Mouse (Mus musculus): ENCODE results near the gene Gmfg.

Gene Gmfg

DNA sequence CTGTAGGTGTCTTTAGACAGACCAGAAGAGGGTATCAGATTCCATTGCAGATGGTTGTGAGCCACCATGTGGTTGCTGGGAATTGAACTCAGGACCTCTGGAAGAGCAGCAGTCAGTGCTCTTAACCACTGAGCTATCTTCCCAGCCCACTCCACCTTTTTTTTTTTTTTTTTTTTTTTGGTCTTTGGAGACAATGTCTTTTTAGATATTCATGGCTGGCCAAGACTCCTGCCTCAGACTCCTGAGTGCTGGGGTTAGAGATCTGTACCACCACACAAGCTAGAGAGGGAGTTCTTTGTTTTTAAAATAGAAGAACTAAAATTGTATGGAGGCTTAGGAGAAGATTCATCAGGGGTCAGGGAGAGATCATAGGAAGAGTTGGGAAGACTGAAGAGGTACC lies 717 bp downstream of the Gmfg start:
- in situ Hi-C loops (cut with MboI, MseI): no loop called here

DNA sequence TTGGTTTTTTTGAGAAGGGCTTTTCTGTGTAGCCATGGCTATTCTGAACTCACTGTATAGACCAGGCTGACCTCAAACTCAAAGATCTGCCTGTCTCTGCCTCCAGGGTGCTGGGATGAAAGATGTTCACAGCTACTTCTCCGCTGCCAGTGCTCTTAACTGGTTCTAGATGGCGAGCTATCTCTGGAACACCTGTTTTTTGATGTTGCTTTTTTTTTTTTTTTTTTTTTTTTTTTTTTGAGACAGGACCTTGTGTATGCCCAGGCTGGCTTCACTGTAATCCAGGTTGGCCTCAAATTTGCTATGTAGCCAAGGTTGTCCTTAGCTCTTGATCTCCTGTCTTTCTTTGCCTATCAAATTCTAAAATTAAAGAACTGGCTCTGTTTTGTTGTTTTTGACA lies 1.5 kb downstream of the Gmfg start:
- in situ Hi-C loops (cut with MboI, MseI): no loop called here

DNA sequence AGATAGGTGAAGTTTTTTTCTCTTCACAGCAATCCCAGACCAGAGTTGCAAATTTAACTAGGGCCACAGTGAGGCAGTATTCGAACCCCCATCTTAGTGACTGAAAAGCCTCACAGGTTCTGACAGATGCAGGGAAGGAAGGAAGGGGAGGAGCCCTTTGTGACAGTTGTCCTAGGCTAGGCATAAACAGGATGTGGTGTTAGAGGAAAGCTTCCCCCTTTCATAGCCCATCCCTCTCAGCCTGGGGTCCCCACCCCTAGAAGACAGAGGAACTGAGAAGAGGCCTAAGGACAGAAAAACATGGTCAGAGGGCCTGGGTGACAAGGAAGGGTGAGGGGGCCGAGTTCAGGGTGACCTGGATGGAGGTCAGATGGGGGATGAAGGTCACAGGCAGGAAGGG lies 3.5 kb downstream of the Gmfg start:
- in situ Hi-C loops (cut with MboI, MseI): no loop called here

DNA sequence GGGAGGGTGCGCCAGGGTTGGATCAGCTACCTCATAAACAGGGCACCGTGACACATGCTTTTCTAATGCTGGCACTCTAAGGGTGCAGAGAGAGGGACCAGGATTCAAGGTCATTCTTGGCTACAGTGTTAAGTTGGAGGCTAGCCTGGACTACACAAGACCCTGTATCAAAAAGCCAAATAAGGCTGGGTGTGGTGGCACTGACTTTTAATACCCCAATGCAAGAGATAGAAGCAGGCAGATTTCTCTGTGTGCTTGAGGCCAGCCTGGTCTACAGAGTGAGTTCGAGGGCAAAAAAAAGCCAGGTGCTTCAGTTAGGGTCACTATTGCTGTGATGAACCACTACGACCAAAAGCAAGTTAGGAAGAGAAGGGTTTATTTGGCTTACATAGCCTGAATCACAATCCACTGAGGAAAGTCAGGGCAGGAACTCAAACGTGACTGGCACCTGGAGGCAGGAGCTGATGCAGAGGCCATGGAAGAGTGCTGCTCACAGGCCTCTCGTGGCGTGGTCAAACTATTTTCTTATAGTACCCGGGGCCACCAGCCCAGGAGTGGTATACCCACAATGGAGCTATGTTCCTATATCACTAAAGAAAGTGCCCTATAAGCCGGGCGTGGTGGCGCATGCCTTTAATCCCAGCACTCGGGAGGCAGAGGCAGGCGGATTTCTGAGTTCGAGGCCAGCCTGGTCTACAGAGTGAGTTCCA lies 4.7 kb downstream of the Gmfg start:
- in situ Hi-C loops (cut with MboI, MseI): no loop called here

- in situ Hi-C loops (cut with MboI, MseI): no loop called here
Measured at GRCm38 (mm10) chr7:28442688-28443087, 5.4 kb downstream of the Gmfg start.

GRCm38 (mm10) chr7:28444344-28444974 lies 7.2 kb downstream of the Gmfg start:
- in situ Hi-C loops (cut with MboI, MseI): no loop called here

- in situ Hi-C loops (cut with MboI, MseI): no loop called here
Measured at GRCm38 (mm10) chr7:28446446-28446845, 9.2 kb downstream of the Gmfg start.

DNA sequence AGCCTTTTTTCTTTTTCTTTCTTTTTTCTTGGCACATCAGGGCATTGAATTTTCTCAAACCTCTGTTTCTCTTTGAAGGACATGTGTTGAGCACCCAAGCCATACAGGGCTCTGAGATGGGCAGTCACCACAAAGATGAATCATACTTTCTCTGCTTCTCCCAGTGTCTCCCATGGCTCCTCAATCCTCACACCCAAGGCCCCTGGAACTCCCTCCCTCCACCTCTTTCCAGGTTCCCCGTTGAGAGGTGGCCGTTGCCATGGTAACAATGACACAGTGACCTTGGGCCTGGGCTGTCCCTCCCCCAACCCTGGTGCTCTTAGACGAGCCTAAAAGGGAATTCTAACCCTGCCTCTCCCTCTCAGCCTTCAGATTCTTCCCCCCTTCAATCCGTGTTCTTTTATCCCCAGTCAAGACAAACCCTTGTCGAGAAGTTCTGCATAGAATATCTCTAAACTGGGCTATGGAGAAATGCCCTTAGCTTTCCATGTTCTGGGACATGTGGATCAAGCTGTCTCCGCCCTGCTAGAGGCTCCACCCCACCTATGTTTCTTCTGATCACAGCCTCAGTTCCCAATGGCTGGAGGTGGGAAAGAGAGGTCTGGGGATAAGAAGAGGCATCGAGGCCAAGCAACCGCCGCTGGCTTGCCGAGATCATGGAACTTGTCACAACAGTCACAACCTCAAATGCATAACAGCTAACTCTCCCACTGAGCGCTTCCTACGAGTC lies 10.0 kb downstream of the Gmfg start:
- in situ Hi-C loops (cut with MboI, MseI): no loop called here

GRCm38 (mm10) chr7:28447865-28448820 lies 10.9 kb downstream of the Gmfg start:
- in situ Hi-C loops (cut with MboI, MseI): no loop called here

GRCm38 (mm10) chr7:28451531-28452360 lies 14.5 kb downstream of the Gmfg start, which contains the start of gene Lrfn1:
Lrfn1 (plus strand) TSS chr7:28451980.
- in situ Hi-C loops (cut with MboI, MseI): loop anchor here (5.0 kb wide), 2 partner anchors 76 to 141 kb away; no protein-coding TSS in a partner anchor

DNA sequence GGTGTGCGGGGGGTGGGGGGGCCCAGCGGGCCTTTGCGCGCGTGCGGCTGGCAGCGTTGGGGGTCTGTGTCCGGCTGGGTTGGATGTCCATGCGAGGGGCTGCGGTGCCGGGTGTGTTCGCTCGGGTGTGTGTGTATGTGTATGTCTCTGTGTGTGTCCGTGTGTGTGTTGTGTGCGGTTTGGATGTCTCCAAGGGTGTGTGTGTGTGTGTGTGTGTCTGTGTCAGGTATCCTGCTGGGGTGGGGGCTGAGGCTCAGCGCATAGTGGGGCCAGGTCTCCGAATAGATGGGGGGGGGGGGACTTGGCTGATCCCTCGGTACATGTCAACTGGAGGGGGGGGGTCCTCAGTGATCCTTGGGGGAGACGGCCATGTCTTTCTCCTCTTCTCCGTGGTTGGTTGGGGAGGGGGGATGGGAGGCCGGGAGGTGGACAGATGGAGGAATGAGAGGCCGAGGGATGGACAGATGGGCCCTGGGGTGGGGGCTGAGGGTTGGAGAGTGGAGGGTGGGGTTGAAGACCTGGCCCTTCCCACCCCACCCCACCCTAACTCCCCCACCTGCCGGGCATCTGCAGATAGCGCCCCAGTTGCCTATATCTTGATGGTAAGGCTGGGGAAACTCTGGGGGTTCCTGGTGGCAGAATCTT lies 15.2 kb downstream of the Gmfg start:
- in situ Hi-C loops (cut with MboI, MseI): loop anchor here (5.0 kb wide), 2 partner anchors 75 to 140 kb away; no protein-coding TSS in a partner anchor

DNA sequence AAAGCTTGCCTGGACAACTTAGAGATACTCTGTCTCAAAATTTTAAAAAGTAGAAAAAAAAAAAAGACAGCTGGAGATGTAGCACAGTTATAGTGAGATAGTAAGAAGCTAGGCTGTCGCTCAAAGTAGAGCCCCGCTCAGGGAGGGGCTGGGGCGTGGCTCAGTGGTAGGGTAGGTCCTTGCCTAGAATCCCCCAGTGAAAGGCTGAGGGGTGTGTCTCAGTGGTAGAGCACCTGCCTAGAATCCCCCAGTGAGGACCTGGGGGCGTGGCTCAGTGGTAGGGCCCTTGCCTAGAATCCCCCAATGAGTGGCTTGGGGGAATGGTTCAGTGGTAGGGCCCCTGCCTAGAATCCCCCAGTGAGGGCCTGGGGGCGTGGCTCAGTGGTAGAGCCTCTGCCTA lies 23.1 kb downstream of the Gmfg start:
- in situ Hi-C loops (cut with MboI, MseI): no loop called here

- in situ Hi-C loops (cut with MboI, MseI): no loop called here
Measured at GRCm38 (mm10) chr7:28462769-28463168, 25.5 kb downstream of the Gmfg start.

GRCm38 (mm10) chr7:28464416-28465212 lies 27.4 kb downstream of the Gmfg start:
- in situ Hi-C loops (cut with MboI, MseI): no loop called here

DNA sequence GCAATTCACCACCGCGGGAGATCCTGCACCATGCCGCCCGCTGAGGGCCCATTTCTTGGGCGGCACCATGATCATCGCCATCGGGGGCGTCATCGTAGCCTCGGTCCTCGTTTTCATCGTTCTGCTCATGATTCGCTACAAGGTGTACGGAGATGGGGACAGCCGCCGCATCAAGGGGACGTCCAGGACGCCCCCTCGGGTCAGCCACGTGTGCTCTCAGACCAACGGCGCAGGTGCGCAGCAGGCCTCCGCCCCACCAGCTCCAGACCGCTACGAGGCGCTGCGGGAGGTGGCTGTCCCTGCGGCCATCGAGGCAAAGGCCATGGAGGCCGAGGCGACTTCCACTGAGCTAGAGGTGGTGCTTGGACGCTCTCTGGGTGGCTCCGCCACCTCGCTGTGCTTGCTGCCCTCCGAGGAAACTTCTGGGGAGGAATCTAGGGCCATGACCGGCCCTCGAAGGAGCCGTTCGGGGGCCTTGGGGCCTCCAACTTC lies 29.5 kb downstream of the Gmfg start:
- in situ Hi-C loops (cut with MboI, MseI): no loop called here

DNA sequence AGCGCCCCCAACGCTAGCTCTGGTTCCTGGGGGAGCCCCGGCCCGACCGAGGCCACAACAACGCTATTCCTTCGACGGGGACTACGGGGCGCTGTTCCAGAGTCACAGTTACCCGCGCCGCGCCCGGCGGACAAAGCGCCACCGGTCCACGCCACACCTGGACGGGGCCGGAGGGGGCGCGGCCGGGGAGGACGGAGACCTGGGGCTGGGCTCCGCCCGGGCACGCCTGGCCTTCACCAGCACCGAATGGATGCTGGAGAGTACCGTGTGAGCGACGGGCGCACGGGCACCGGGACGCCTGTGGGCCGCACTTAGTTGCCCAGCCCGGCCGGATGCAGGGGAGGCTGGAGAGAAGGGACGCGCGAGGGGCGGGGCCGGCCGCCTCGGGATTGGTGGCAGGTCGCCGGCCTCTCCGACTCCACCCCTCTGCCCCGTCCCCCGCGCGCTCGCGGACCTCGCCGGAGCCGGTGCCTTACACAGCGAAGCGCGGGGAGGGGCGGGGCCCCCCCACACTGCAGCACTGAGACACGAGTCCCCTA lies 30.0 kb downstream of the Gmfg start:
- in situ Hi-C loops (cut with MboI, MseI): no loop called here

GRCm38 (mm10) chr7:28476191-28476590 lies 38.9 kb downstream of the Gmfg start:
- in situ Hi-C loops (cut with MboI, MseI): no loop called here

- in situ Hi-C loops (cut with MboI, MseI): no loop called here
Measured at GRCm38 (mm10) chr7:28477363-28477762, 40.1 kb downstream of the Gmfg start.

DNA sequence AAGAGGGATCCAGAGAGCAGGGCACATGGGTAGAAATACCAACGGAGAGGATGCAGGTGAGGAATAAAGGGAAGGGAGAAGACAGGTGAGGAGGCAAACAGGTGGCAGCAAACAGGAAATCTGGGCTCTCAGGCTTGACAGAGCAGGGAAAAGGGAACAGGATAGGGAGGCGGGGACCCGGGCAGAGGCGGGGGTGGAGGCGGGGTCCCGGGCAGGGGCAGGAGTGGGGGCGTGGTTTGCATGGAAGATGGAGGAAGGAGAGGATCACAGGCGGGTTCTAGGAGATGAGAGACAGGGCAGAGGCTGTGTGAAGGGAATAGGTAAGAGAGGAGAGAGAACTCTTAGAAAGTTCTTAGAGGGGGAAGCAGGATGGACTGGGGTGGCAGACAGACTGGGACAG lies 41.6 kb downstream of the Gmfg start:
- in situ Hi-C loops (cut with MboI, MseI): no loop called here
